Mouse (Mus musculus) E14TG2a.4 (cell line): ENCODE measurements at regions not wholly inside any gene's neighbourhood (a gene's known extent, or its start where the extent isn't known, plus 50 kb on each side); places are given as distances from the start of the nearest gene placed in this dataset.

Source experiments
- CTCF ChIP-seq: conservative IDR thresholded peaks from 2 replicates; pipeline ENCODE4 v1.5.1; 2014; ENCODE audit warnings: low read length
- POU5F1 ChIP-seq: IDR thresholded peaks from 2 replicates; pipeline ENCODE4 v1.6.1; 2014; ENCODE audit warnings: low read length, borderline replicate concordance

- TF ChIP-seq CTCF (no peak), POU5F1 (no peak)
Observed at GRCm38 (mm10) chr2:72707676-72708659, 232.0 kb downstream of the Cdca7 start.
